Mouse (Mus musculus): ENCODE results near the gene Rab3c. TPM values are rescaled to one million over a fixed set of nuclear protein-coding genes. Genes with fewer than 3 reads are reported as not detected.
A peak's percentile ranks its signal among the peaks of the same experiment; 100 is the strongest.

Gene Rab3c
- polyA plus RNA-seq, 1 experiment = 0.41 TPM

DNA sequence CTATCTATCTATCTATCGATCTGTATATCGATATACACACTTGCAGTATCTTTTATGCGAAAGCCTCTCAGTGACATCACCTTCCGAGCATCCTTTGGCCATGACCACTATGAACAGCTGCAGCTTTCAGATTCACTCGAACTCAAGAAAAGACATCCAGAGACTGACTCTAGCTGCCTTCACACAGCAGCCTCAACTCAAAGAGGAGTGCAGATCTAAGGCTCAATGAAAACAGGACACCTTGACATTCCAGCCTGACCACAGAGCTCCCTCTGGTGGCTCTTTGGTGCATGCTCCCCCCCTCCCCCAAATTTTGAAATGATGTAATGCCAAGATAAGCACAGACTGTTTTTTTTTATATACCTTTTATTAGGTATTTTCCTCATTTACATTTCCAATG, 257.8 kb downstream of the Rab3c start:
- 73% methylated on average over 5 of the region's 5 CpGs for WGBS
- Histone ChIP-seq H3K27me3 (ENCODE audit: control insufficient read depth, insufficient read depth, low read length) (0 out of 2 replicates have a peak, but pooled peaks cover 2% of the 10 kb centered on the region), H3K36me3 (ENCODE audit: control insufficient read depth, insufficient read depth, low read length) (no peaks in the 10 kb centered on the region), H3K27ac (ENCODE audit: insufficient read depth, low read depth, low read length) (no peak overlapping the region), H3K4me1 (ENCODE audit: control insufficient read depth, insufficient read depth, insufficient read length, low read length) (peaks cover 2% of the 10 kb centered on the region; the same call in 1 of the 2 replicates), H3K4me3 (ENCODE audit: low read depth, low read length) (no peak overlapping the region)
- TF ChIP-seq CTCF (IDR thresholded peaks at IDR 0.05; ENCODE audit: extremely low read depth, insufficient read length, insufficient replicate concordance, low read depth, low read length) = peak; percentile 51; the same call in 1 of the 2 replicates
- TF ChIP-seq POLR2A (IDR thresholded peaks at IDR 0.05; ENCODE audit: low read depth, low read length) = no peak

DNA sequence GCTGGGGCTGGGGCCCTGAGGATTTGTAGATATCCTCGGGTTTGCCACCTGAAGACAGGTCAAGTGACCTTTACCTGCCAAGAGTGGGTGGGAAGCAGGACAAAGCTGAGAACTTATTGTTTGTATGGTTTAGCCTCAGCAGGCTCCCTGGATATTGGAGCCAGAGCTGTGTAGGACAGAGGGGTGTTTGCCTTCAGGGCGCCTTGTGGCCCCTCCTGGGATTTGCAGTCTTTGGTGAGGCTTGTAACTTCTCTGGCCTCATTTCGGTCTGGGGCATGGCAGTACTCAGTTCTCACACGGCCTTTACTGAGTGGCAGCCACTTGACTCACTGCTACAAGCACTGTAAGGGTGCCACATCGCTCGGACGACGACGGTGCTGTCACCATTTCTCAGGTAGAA, 261.0 kb downstream of the Rab3c start:
- 69% methylated on average over 9 of the region's 9 CpGs for WGBS
- no peak for TF ChIP-seq POLR2A (IDR thresholded peaks at IDR 0.05; ENCODE audit: low read depth, low read length)
- TF ChIP-seq CTCF (IDR thresholded peaks at IDR 0.05; ENCODE audit: extremely low read depth, insufficient read length, insufficient replicate concordance, low read depth, low read length) = no peak
- no peak overlapping the region for H3K27ac ChIP-seq (ENCODE audit: insufficient read depth, low read depth, low read length)
- 0 out of 2 replicates have a peak, but pooled peaks cover 2% of the 10 kb centered on the region for H3K27me3 ChIP-seq (ENCODE audit: control insufficient read depth, insufficient read depth, low read length)
- H3K36me3 ChIP-seq (ENCODE audit: control insufficient read depth, insufficient read depth, low read length) = no peaks in the 10 kb centered on the region
- peaks cover 2% of the 10 kb centered on the region; the same call in 1 of the 2 replicates for H3K4me1 ChIP-seq (ENCODE audit: control insufficient read depth, insufficient read depth, insufficient read length, low read length)
- no peak overlapping the region for H3K4me3 ChIP-seq (ENCODE audit: low read depth, low read length)

DNA sequence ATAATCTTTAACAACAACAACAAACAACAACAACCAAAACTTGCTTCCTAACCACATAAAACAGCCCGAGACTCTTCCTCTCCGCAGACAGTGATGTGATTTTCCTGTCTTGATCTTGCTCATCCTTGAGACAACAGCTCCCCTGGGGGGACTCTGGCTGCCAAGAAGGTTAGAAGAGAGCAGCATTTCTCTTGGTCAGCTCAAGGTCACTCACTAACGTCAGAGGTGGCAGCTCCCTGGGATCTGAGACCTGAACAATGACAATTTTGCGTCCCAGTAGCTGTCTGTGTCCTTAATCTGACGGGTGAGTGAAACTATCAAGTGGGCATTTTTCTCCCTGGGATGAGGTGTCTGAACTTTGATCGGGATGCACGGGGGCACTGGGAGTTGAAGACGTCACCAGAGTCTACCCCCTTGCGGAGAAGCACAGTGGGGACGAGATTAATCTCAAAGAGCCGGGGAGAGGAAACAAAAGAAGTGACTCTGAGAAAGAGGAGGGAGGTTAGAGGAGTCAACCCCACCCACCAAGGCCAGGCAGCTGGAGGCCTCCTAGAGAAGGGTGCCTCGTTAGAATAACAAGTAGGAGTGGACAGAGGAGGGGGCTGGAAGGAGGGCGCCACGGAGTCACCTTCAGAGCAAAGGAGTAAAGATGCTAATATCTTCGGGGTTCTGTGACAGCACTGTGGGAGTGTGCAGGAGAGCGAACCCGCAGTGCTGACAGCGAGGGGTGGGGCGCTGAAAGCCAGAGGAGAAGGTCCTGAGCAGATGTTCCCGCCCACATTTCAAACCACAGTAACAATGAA, 261.7 kb downstream of the Rab3c start:
- Histone ChIP-seq H3K4me1 (ENCODE audit: control insufficient read depth, insufficient read depth, insufficient read length, low read length) (peaks cover 2% of the 10 kb centered on the region; the same call in 1 of the 2 replicates), H3K4me3 (ENCODE audit: low read depth, low read length) (peak overlapping the region; percentile 0; the same call in 1 of the 2 replicates), H3K27me3 (ENCODE audit: control insufficient read depth, insufficient read depth, low read length) (0 out of 2 replicates have a peak, but pooled peaks cover 2% of the 10 kb centered on the region), H3K36me3 (ENCODE audit: control insufficient read depth, insufficient read depth, low read length) (no peaks in the 10 kb centered on the region), H3K27ac (ENCODE audit: insufficient read depth, low read depth, low read length) (no peak overlapping the region)
- WGBS = 6% methylated on average over 20 of the region's 20 CpGs
- no peak for TF ChIP-seq POLR2A (IDR thresholded peaks at IDR 0.05; ENCODE audit: low read depth, low read length)
- no peak for TF ChIP-seq CTCF (IDR thresholded peaks at IDR 0.05; ENCODE audit: extremely low read depth, insufficient read length, insufficient replicate concordance, low read depth, low read length)

DNA sequence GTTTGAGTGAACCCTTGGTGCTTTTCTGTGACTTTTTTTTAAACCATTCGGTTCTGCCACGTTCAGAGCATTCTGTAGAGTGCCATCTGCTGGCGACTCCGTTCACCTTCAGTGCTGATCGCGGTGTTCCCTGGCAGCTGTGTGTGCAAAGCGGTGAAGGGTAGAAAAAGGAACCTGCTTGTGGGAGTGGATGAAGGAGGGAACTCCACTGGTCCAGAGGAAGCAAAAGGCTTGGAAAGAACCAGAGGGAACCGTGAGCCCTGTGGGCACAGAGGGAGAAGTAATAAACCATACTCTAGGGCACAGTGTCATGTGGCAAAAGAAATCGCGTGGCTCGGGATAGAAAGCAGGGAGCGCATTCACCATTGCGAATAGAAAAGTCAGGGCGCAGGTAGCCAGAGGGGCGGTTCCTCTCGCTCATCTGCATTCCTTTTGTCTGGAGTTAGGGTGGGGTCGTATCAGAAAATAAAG, 262.3 kb downstream of the Rab3c start:
- TF ChIP-seq POLR2A (IDR thresholded peaks at IDR 0.05; ENCODE audit: low read depth, low read length) (no peak), CTCF (IDR thresholded peaks at IDR 0.05; ENCODE audit: extremely low read depth, insufficient read length, insufficient replicate concordance, low read depth, low read length) (peak; percentile 73; the same call in 1 of the 2 replicates)
- Histone ChIP-seq H3K4me1 (ENCODE audit: control insufficient read depth, insufficient read depth, insufficient read length, low read length) (peaks cover 2% of the 10 kb centered on the region; the same call in 1 of the 2 replicates), H3K27me3 (ENCODE audit: control insufficient read depth, insufficient read depth, low read length) (0 out of 2 replicates have a peak, but pooled peaks cover 2% of the 10 kb centered on the region), H3K27ac (ENCODE audit: insufficient read depth, low read depth, low read length) (no peak overlapping the region), H3K4me3 (ENCODE audit: low read depth, low read length) (peak overlapping the region; percentile 47), H3K36me3 (ENCODE audit: control insufficient read depth, insufficient read depth, low read length) (no peaks in the 10 kb centered on the region)
- WGBS = 1% methylated on average over 17 of the region's 17 CpGs

DNA sequence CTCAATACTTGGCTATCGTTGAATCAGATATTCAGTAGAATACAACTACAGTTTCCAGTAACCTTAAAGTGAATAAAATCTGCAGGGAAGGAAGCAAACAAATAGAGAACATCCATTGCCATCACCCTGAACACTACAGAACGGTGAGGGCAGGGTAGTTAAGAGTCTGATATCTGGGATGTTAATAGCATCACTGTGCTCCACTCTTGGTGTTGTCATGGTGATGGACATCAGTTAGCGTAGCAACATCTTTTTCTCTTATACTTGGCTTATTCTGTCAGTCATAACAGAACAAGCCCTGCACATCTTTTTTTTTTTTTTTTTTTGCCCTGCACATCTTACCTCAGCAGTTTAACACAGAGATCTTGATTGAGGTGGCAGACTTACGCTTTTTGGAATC, 268.8 kb downstream of the Rab3c start:
- no peaks in the 10 kb centered on the region for H3K36me3 ChIP-seq (ENCODE audit: control insufficient read depth, insufficient read depth, low read length)
- no peaks in the 10 kb centered on the region for H3K27me3 ChIP-seq (ENCODE audit: control insufficient read depth, insufficient read depth, low read length)
- 89% methylated on average over 4 of the region's 4 CpGs for WGBS
- H3K27ac ChIP-seq (ENCODE audit: insufficient read depth, low read depth, low read length) = no peak overlapping the region
- TF ChIP-seq POLR2A (IDR thresholded peaks at IDR 0.05; ENCODE audit: low read depth, low read length) (no peak), CTCF (IDR thresholded peaks at IDR 0.05; ENCODE audit: extremely low read depth, insufficient read length, insufficient replicate concordance, low read depth, low read length) (no peak)
- H3K4me1 ChIP-seq (ENCODE audit: control insufficient read depth, insufficient read depth, insufficient read length, low read length) = no peaks in the 10 kb centered on the region
- H3K4me3 ChIP-seq (ENCODE audit: low read depth, low read length) = no peak overlapping the region

DNA sequence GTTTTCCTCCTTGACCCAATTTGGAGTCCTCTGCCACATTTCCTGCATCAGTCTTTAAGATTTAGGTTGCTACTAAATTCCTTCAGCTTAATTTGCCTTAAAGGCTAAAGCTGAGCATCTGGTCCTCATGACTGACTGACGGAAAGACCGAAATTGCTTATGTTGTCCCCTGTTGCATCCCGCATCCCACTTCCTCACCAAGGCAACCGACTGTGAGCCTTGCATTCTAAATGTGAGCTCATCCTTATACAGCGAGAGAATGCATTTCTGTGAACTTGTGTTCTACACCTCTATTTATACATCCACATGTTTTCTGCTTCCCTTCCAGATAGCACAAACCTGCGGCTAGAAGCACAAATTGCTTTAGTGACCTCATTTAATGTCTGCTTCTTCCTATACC, 269.9 kb downstream of the Rab3c start:
- no peak overlapping the region for H3K4me3 ChIP-seq (ENCODE audit: low read depth, low read length)
- no peak for TF ChIP-seq POLR2A (IDR thresholded peaks at IDR 0.05; ENCODE audit: low read depth, low read length)
- no peak for TF ChIP-seq CTCF (IDR thresholded peaks at IDR 0.05; ENCODE audit: extremely low read depth, insufficient read length, insufficient replicate concordance, low read depth, low read length)
- no peaks in the 10 kb centered on the region for H3K4me1 ChIP-seq (ENCODE audit: control insufficient read depth, insufficient read depth, insufficient read length, low read length)
- no peak overlapping the region for H3K27ac ChIP-seq (ENCODE audit: insufficient read depth, low read depth, low read length)
- H3K27me3 ChIP-seq (ENCODE audit: control insufficient read depth, insufficient read depth, low read length) = no peaks in the 10 kb centered on the region; the same call in 1 of the 2 replicates
- WGBS = 87% methylated on average over 6 of the region's 6 CpGs
- no peaks in the 10 kb centered on the region for H3K36me3 ChIP-seq (ENCODE audit: control insufficient read depth, insufficient read depth, low read length)

DNA sequence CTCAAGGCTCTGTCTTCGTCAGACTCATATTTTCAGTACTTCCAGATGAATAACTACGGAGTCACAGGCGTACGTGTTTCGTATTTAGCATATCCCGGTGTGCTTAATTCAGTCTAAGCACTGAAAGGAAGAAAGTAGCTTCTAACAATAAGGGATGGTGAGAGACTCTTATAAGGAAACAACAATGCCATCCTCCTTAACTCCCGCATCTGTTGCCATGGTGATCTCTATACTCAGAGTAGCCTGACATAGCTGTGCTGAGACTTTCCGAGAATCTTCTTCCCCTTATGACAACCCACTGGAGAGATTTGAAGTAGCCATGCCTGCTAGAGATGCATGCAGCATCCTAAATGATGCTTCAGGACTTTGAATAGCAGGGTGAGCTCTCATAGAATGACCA, 272.3 kb downstream of the Rab3c start:
- no peak for TF ChIP-seq POLR2A (IDR thresholded peaks at IDR 0.05; ENCODE audit: low read depth, low read length)
- TF ChIP-seq CTCF (IDR thresholded peaks at IDR 0.05; ENCODE audit: extremely low read depth, insufficient read length, insufficient replicate concordance, low read depth, low read length) = no peak
- Histone ChIP-seq H3K27ac (ENCODE audit: insufficient read depth, low read depth, low read length) (no peak overlapping the region), H3K36me3 (ENCODE audit: control insufficient read depth, insufficient read depth, low read length) (no peaks in the 10 kb centered on the region), H3K4me3 (ENCODE audit: low read depth, low read length) (no peak overlapping the region), H3K27me3 (ENCODE audit: control insufficient read depth, insufficient read depth, low read length) (peaks cover 2% of the 10 kb centered on the region; the same call in 1 of the 2 replicates), H3K4me1 (ENCODE audit: control insufficient read depth, insufficient read depth, insufficient read length, low read length) (no peaks in the 10 kb centered on the region)
- 88% methylated on average over 8 of the region's 8 CpGs for WGBS
